Mouse (Mus musculus): ENCODE measurements around the gene D630039A03Rik.

Gene D630039A03Rik

DNA sequence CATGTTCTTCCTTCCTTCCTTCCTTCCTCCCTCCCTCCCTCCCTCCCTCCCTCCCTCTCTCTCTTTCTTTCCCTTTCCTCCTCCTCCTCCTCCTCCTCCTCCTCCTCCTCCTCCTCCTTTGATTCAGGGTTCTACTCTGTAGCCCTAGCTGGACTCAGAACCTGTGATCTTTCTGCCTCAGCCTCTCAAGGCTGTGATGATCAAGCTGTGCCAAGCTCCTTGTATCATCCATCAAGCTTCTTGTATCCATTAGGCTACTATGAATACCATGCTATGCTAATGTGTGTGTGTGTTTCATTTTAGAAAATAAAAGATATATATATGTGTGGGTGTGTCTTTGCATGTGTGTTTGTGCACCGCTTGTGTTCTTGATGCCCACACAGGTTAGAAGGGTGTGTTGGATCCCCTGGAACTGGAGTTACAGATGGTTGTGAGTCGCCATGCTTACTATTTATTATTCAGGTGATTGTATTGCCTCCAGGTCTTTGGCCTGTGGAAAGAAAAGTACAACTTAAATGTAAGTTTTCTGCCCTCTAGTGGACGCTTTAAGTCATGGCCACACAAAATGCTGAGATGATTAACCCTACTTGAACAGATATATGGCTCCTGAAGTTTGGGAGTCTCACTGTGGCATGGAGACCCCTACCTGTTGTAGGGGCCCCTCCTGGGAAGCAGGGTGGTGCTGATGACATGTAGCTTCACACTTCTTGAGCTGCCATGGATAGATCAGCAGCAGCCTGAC is 11.5 kb upstream of the D630039A03Rik start:
- DNase-seq (ENCODE audit: low spot score in 2 of 2), result no peak

DNA sequence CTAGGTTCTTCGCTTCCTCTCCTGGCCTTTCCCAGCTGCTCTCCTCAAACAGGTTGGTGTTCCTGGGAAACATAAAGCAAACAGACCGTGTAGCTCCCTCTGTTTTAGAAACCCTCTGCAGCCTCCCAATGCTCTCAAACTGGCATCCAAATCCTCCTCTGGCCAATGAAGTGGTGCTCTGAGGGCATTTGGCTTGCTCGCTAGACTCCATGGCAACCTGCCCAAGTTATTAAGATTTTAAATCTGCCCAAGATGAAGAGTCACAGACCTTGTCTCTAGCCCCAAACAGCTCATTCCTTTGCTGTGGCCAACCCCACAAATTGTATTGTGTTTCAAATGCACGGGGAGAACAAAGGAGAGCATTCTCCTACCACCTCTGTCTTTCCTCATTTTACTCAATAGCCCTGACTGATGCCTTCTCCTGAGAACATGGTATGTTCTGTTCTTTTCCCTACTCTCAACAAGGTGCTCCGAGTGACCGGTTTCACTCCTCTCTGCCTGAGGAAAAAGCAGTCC is 8.5 kb upstream of the D630039A03Rik start:
- DNase-seq (ENCODE audit: low spot score in 2 of 2), result no peak

DNA sequence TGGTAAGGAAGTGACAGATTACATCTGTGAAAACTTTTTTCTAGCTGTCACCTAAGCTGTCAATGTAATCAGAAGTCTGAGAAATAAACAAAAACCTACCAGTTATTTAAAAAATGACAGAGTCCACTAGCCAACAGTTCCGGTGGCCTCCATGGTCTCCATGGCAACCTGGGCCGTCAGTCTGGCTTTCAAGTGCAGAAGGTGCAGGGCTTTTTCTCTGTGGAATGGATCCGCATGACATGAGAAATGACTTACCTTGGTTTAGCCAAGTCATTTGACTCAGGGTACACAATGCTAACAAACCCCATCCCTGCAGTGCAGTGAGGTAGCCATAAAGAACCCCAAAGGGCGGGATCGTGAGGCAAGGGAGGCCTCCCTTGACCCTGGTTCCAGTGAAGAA is 6.1 kb upstream of the D630039A03Rik start:
- DNase-seq (ENCODE audit: low spot score in 2 of 2), result no peak

DNA sequence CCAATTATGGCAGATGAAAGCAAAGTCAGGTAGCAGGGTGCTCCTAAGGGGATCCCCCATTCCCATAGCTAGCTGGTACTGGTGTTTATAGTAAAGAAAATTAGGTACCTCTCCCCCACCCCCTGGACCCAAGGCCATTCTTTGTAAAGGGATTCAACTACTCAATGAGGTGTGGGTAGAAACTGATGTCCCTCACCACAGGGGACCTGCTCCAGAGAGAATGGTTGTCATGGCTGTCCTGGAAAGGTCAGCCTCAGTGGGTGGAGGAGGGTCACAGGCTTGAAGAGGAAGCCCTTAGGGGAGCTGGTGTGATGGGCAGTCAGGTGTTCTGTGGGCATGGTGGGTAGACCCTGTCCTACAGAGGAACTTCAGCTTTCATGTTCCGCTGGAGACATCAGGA is 4.4 kb upstream of the D630039A03Rik start:
- DNase-seq (ENCODE audit: low spot score in 2 of 2), result no peak

DNA sequence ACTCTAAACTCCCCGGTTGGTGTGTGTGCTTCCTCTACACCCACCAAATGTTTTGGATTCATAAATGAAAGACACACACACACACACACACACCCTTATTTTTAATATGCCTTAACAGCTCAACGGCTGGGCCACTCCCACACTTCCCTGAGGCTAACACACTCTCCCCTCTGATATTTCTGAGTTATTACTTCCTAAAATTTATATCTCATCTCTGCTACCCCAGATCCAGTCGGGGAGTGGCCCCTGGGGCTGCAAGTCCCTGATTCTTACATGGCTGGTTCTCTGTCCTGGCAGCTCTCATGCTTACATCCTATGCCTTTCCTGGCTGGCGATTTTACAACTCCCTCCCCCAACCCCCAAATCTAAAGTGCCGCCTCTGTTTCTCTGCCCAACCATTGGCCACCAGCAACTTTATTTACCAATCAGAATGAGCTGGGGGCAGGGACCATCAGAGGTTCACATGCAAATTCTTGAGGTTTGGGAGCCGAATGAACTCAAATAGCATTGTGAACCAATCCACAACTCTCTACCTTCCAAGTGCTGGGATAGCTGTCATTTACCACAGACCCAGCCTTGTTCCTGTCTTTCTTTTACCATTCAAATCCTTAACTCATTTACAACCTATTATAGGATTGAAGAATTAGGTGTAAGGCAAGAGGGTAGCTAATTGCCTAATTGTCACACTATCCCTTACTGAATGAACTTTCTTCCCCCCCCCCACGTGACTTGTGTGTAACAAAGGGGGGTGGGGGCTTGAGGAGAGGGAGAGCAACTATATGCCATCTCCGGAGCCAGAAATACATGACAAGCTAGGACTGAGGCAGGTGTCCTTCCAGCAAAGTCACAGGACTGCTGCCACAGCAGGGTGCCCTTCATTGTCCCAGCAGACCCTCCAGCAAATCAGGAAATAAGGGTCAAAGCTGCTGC is 3.7 kb upstream of the D630039A03Rik start:
- DNase-seq (ENCODE audit: low spot score in 2 of 2), result no peak

DNA sequence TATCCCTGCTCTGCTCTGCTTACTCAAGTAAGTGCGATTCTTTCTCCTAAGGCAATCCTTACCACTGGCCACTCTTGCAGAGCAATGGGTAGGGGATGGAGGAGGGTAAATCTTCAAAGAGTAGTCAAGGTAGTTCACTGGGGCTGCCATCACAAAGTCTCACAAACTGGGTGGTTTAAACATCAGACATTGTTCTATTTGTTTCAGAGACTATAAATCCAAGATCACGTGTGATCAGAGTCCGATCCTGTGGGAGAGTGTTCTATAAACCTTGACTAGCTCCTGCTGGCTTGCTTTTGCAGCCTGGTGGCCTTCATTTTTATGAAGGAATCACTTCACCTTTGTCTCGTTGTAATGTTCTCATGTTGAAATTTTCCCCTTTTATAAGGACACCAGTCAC is 614 bp upstream of the D630039A03Rik start:
- DNase-seq (ENCODE audit: low spot score in 2 of 2), result no peak

DNA sequence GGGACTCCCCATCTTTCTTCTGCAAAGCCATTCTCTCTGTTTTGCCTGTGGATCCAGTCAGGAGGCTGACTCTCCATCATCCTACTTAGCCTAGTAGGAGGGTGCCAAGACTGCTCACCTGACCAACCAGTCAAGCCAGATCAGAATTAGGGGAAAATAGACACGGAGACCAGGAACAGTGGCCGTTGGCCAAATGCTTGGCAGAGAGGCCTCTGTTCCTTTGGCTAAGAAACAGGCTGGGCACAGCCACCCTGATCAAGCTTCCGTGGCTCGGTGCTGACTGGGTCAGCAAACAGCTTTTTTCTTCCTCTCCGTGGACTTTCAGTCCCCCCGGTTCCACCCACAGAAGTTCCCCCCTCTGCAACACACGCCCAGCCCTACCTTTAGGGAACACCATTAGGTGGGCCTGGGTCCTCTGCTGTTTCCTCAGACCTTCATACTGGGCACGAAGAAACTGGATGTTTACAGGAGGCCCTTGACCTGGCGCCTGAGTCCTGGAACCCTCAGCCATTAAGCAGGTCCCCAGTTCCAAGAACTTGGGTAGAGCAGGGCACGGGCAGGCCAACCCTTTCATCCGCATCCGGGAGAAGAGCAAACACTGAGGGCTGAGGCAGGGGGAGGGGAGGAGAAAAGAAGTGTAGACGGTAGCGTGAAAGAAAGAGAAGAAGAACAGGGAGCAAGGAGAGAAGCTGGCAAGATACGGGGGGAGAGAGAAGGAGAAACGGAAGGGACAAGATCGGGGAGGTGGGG is 706 bp downstream of the D630039A03Rik start:
- DNase-seq (ENCODE audit: low spot score in 2 of 2), result peak in 1 of 2 experiments; percentile 10

DNA sequence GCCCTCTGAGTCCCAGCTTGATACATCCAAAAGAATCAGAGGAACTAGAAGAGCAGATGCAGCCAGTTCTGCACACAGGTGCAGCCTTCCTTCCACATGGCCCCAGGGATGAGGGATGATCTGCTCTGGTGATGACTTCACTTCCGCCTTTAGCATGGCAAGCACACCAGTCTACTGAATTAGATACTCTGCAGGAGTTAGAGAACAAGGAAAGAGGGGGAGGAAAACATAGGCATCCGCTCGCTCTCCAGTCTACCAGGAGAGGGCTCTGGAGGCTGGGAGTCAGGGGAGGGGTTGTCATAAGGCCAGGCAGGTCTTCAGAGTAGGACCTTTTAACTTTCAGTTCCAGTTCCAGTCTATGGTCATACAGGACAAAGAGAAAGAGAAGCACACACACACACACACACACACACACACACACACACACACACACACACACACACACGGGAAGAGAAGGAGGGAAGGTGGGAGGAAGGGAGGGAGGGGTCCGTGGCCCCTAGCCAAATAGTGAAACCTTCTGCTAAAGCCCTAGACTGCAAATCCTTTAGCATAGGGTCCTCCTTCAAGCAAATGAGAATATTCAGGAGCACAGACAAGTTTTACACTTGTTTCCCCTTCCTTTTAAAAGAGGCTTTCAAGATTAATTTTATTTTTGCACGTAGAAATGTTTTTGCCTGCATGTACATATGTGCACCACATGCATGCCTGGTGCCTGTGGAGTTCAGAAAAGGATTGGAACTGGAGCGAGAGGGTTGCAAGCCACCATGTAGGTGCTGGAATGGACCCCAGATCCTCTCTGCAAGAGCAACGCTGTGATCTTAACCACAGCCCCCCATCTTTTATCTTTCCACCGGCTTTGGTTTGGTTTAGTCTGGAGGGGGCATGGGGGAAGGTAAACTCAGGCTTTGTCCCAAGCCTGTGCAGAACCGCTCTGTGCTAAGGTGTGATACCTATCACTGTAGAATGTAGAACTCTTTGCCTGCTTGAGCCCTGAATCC is 1.6 kb downstream of the D630039A03Rik start:
- DNase-seq (ENCODE audit: low spot score in 2 of 2), result no peak

DNA sequence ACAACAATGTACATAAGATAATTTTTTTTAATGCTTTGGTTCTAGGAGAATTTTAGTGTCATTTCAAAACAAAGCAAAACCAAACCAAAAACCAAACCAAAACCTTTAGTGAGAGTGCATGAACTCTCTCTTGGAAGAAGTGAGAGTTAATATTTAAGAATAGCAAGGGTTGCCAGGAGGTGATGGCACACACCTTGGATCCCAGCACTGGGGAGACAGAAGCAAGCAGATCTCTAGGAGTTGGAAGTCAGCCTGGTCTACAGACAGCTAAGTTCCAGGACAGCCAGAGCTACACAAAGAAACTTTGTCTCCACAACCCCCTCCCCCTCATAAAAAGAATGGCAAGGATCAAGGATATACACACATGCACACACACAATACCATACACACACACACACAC is 3.1 kb downstream of the D630039A03Rik start:
- no peak for DNase-seq (ENCODE audit: low spot score in 2 of 2)

DNA sequence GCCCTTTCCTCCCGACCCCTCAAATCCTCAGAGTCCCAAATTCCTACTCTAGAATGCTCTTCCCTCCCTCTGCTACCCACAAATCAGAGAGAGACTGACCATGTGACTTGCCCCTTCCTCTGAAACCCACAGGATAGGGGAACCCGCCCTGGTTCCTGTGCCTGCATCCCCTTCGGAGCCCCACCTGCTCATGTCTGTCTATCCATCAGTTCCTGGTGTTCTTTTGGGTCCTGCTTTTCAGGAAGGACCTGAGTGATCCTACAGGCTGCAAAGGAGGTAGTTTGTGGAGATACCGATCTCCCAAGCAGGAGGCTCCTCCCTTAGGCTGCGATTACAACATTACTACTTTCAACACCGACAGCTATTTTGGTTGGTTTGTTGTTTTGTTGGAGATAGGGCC is 7.2 kb downstream of the D630039A03Rik start:
- DNase-seq (ENCODE audit: low spot score in 2 of 2), result no peak

DNA sequence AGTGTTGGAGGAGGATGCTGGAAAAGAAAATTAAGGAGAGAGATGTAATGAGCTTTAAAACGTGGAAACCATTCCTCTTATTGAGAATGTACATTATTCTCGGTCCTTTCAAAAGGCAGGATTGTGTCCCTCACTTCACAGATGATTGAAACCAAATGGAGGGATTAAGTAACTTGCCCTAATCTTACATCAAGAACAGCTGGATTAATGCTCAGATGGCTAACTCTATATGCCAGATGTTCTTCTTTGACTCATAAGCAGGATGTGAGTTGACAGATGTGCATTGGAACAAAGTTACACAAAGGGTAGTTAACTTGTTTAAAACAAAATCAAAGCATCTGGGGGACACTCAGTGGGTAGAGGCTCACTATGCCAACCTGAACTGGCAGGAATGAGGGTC is 9.4 kb downstream of the D630039A03Rik start:
- no peak for DNase-seq (ENCODE audit: low spot score in 2 of 2)

DNA sequence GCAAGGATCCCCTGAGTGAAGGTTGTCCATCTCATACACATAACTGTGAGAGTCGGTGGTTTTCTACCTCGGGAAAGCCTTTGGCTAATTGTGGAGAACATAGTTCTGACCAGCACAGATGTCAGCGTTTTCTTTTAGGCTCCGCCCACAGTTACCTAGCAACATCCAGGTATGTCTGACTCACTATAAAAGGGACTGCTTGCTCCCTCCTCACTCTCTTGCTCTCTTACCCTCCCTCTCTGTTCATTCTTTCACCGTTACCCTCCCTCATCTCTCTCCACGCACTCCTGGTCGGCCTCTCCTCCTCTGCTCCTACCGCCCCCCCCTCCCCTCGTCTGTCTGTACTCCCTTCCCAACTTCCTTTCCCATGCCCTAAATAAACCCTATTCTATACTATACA is 11.5 kb downstream of the D630039A03Rik start:
- no peak for DNase-seq (ENCODE audit: low spot score in 2 of 2)

DNA sequence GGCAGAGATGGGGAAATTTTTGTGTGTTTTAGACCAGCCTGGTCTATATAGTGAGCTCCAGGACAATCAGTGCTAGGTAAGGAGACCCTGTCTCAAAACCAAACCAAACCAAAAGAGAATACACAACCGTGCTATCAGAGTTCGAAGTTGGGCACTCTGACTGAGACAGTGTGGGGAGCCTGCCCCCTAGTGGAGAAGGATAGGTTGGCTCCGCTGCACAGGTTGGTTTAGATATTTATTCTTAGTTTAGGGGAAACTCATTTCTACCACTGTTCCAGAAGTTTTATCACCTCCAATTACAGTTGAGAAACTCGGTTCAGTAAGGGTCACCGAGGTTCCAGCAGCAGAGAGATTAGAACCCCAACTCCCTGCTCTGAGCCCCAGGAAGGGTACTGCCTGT is 11.9 kb downstream of the D630039A03Rik start:
- DNase-seq (ENCODE audit: low spot score in 2 of 2), result peak; percentile 20 to 60

DNA sequence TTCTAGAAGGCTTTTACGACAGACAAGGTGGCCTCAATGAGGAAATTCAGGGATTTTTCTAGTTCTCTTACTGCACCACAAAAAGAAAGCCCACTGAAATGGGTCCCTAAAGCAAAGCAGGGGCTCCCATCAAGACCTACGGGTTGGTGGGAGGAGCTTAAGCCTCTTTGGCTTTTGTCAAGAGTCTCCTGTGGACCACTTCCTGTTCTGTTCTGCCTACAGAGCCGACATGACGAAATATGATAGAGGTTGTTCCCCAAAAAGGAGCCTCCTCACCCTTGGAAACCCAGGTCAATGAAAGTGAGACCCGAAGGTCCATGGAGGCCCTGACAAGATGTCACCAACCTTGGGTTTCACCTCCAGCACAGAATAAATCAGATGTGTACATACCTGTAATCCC is 13.5 kb downstream of the D630039A03Rik start:
- DNase-seq (ENCODE audit: low spot score in 2 of 2), result no peak

DNA sequence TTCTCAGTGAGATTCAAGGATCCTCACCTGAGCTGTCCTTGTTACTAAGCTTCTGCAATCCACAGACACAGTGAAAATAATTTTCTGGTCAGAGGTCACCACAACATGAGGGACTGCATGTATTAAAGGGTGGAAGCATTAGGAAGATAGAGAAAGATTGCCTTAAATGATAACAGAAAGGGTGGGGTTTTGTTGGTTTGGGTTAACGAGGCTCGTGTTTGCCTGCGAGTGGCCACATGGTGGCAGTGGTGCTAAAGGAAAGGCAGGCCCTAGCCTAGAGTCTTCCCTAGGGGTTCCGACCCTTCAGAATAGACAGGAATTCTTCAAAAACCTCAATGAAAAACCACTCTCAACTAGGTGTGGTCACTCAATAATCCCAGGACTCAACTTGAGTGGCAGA is 14.9 kb downstream of the D630039A03Rik start:
- DNase-seq (ENCODE audit: low spot score in 2 of 2), result no peak

DNA sequence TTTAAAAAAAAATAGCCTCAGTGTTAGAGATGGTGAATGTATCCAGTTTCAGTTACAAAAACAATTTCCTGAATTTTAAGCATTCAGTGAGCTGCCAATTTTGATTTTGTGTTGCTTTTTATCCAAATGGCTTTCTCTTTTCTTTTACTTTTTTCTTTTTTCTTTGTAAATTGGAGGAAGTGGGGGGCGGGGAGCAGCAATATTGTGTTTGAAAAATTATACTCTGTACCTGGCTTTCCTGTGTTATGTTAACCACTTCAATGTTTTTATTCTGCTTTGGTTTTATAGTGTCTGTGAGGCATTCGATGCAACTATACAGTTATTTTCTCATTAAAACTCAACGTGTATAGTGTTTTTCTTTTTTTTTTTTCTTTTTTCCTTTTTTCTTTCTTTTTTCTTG is 19.5 kb downstream of the D630039A03Rik start:
- DNase-seq (ENCODE audit: low spot score in 2 of 2), result no peak

DNA sequence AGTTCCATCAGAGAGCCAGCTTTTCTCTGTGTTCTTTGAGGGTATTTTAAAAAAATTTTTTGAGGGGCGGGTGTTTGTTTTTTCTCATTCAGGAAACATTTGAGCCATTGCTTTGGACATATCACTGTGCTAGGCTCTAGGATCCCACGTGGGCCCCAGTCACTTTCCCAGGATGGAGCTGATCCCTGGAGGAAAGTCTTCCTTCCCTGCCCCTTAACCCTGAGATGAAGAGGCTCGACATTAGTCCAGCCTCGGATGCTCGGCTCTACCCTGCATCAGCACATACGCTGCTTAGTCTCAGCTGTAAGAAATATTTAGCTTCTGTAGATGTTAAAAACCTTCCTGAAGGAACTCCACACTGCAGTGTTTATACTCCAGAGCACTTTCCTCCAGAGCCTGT is 20.2 kb downstream of the D630039A03Rik start:
- DNase-seq (ENCODE audit: low spot score in 2 of 2), result no peak

DNA sequence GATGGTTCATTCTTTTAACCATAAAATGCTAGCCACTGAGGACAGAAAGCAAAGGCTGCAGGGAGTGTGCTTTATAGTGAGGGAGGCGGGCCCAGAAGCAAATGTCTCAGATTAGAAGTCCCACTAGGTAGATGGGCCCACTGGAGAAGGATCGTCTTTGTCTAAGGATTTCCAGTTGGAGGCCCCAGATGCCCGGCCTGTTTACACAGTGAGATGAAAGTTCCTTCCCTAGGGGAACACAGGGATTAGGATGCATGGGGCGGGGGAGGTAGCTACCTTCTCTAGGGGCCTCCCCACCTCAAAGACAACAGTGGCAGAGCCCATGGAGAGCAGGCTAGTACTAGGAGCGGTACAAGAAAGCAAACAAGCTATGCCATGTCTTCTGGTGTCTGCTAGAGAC is 21.0 kb downstream of the D630039A03Rik start:
- DNase-seq (ENCODE audit: low spot score in 2 of 2), result no peak

DNA sequence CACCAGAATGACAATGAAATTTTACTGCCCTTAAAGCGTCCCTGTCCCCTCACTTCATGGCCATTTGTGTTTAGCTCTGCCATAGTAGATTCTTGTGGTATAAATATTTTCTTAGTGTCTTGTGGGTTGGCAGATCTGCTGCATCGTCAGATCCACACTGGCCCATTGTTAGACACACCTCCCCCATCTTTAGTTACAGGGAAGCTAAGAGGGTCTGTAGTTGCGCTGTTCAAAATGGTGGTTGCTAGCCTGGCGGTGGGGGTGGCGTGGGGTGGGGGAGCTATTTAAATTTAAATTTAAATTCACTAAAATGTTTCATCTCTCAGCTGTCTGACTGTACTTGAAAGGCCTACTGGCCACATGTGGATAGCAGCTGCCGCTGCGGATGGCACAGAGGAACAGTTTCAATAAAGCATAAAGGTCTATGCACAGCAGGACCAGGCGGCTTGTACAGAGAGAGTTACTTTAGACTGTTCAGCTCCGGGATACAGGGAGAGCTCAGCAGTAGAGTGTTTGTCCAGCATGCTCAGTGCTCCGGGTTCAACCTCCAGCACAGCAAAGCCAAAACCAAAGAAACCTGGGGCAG is 24.0 kb downstream of the D630039A03Rik start:
- DNase-seq (ENCODE audit: low spot score in 2 of 2), result no peak

DNA sequence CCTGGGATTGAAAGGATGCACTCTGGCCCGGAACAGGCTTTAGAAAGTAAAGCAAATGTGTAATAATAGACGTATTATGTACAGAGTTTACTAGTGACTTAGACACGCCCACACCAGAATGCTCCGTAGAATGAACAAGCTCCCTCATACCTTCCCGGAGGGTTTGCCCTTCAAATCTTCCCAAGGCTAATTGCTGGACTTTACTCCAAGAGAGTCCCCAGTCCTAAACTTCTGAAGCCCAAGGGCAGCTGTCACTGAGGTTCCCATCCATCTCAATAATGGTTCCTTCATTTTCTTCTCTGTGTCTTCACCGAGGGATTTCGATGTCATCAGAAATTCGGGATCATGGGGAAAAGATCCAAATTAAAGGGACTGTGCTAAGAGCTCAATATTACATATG is 26.3 kb downstream of the D630039A03Rik start:
- DNase-seq (ENCODE audit: low spot score in 2 of 2), result no peak
